Mouse (Mus musculus) liver, adult 2 months (tissue): ENCODE data around the gene Acox2.

Source experiments
- CTCF ChIP-seq: fragments of 200-500 bp; IDR thresholded peaks from 2 replicates; pipeline ENCODE4 v1.5.1; 2011; ENCODE audit warnings: low read depth, low read length, control low read depth
- POLR2A ChIP-seq: fragments of 200-500 bp; IDR thresholded peaks from 2 replicates; pipeline ENCODE4 v1.6.1; 2011; ENCODE audit warnings: low read length, control low read depth; ENCODE audit not compliant: insufficient read depth; ENCODE audit errors: extremely low read depth

GRCm38 (mm10) chr14:8243136-8243888 lies 15.8 kb downstream of the Acox2 start:
- TF ChIP-seq CTCF (no peak), POLR2A (no peak)
